Comparison of ENCODE assay signal across 10 mouse cellular contexts in the genomic region with DNA sequence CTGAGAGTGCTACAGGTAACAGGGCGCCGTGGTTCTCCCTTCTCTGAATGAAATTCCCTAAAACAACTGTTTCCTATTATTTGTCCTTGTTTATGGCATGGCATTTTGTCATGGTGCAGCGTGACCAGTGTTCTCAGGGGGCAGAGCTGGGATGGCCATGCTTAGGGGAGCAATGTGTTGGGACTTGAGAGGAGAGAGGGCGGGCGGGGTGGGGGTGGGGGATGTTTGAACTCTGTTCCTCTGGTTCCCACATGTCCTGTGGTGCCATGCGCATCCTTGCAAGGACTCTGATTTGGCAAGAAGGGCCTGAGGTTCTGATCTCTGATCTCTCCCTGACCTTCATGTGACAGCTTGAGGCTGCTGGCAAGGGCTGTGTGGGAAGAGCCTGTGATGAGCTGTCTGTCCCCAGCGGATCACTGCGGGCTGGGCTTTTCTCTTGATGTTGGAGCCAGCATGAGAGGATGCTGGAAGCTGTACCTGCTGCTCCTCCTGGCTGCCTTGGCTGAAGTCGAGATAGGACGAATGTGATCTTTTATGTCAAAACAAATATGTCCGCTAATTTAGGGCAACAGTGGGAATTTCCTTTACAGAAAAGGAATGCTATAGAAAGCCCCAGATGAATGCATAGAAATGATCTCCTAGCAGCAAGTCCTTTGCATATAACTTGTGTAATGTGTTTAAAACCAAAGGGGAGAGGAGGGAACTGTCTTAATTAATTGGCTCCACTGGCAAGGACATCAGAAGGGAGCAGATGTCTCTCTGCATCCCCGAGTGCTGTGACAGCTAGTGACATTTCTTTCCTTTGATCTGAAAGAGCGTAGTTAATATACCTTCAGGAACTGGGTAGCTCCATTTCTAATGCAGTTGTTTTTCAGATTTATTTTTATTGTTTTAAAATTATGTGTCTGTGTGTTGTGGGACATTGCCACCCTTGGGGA.
DNase-seq lines count a peak whose midpoint lies in the region; ATAC-seq and TF ChIP-seq lines count a peak whose summit lies in the region.
"Had no signal": no experiment of that assay in that cellular context is flagged by ENCODE, and none has a peak within 500 bp of the region (broad histone marks: within the 10 kb centered on the region; RNA-seq: fewer than 3 reads in every experiment).

No protein-coding gene starts in this region.

- TF ChIP-seq CTCF in brain, embryonic 14.5 days (IDR thresholded peaks at IDR 0.05; ENCODE audit: borderline replicate concordance, extremely low read depth, insufficient read depth, insufficient read length) = no peak
- no peak for TF ChIP-seq CTCF in layer of hippocampus, adult 2 months (conservative IDR thresholded peaks at IDR 0.05)
- no peak for TF ChIP-seq CTCF in liver, postnatal 0 days (IDR thresholded peaks at IDR 0.05; ENCODE audit: low read depth)

- TF ChIP-seq EP300 in liver, postnatal 0 days (IDR thresholded peaks at IDR 0.05; ENCODE audit: low read depth) = no peak

- H3K4me1 ChIP-seq in hindbrain, embryonic 11.5 days (replicated peaks; ENCODE audit: control insufficient read depth, insufficient read depth, low read length) = no peaks in the 10 kb centered on the region
- H3K4me1 ChIP-seq in midbrain, embryonic 11.5 days (ENCODE audit: control insufficient read depth, insufficient read depth, low read length) = peaks cover 4% of the 10 kb centered on the region; the same call in 1 of the 2 replicates
- no peaks in the 10 kb centered on the region for H3K4me1 ChIP-seq in liver, postnatal 0 days (ENCODE audit: insufficient read depth)
- H3K4me1 ChIP-seq: limb, embryonic 15.5 days had no signal

- peak; percentile 57 for ATAC-seq in hindbrain, embryonic 11.5 days (ENCODE audit: low FRiP score)
- ATAC-seq in midbrain, embryonic 11.5 days (ENCODE audit: low FRiP score) = peak; percentile 33
- ATAC-seq in liver, postnatal 0 days = no peak
- no peak for ATAC-seq in frontal cortex, adult (ENCODE audit: low TSS enrichment)

- H3K27ac ChIP-seq in hindbrain, embryonic 11.5 days (ENCODE audit: low read depth, low read length) = no peak overlapping the region
- H3K27ac ChIP-seq in midbrain, embryonic 11.5 days (ENCODE audit: low read depth, low read length) = no peak overlapping the region
- H3K27ac ChIP-seq in layer of hippocampus, adult 2 months = no peak overlapping the region
- H3K27ac ChIP-seq in liver, postnatal 0 days (ENCODE audit: low read depth) = no peak overlapping the region
- H3K27ac ChIP-seq: embryonic facial prominence, embryonic 13.5 days; limb, embryonic 15.5 days had no signal

- H3K4me2 ChIP-seq in hindbrain, embryonic 11.5 days (replicated peaks; ENCODE audit: low read depth, low read length) = no peak overlapping the region
- H3K4me2 ChIP-seq in midbrain, embryonic 11.5 days = no peak overlapping the region
- no peak overlapping the region for H3K4me2 ChIP-seq in liver, postnatal 0 days (ENCODE audit: low read depth, low read length)
- H3K4me2 ChIP-seq: embryonic facial prominence, embryonic 13.5 days; limb, embryonic 15.5 days had no signal

- peak; percentile 84 for DNase-seq in brain, embryonic 14.5 days (ENCODE audit: low read depth)
- DNase-seq in cerebellum, adult 18-20 months = peak; percentile 70 to 78
- DNase-seq in hindbrain, embryonic 11.5 days (ENCODE audit: low spot score) = no peak
- peak; percentile 87 for DNase-seq in midbrain, embryonic 11.5 days (ENCODE audit: low spot score, missing footprints)
- DNase-seq in layer of hippocampus, adult 2 months (ENCODE audit: low spot score in 2 of 2) = no peak
- DNase-seq in liver, postnatal 0 days = no peak
- DNase-seq: gastrocnemius, postnatal 10 days had no signal

- H3K36me3 ChIP-seq in hindbrain, embryonic 11.5 days (ENCODE audit: control insufficient read depth, insufficient read depth, low read length) = no peaks in the 10 kb centered on the region
- H3K36me3 ChIP-seq in midbrain, embryonic 11.5 days (ENCODE audit: control insufficient read depth, insufficient read depth, low read length) = no peaks in the 10 kb centered on the region
- H3K36me3 ChIP-seq in liver, postnatal 0 days (replicated peaks; ENCODE audit: insufficient read depth, low read length) = no peaks in the 10 kb centered on the region
- H3K36me3 ChIP-seq: embryonic facial prominence, embryonic 13.5 days; limb, embryonic 15.5 days had no signal

- H3K9ac ChIP-seq in hindbrain, embryonic 11.5 days (ENCODE audit: low read depth, low read length) = no peak overlapping the region
- no peak overlapping the region for H3K9ac ChIP-seq in midbrain, embryonic 11.5 days (ENCODE audit: low read length)
- H3K9ac ChIP-seq in liver, postnatal 0 days (replicated peaks) = no peak overlapping the region
- H3K9ac ChIP-seq: embryonic facial prominence, embryonic 13.5 days; limb, embryonic 15.5 days had no signal

- H3K27me3 ChIP-seq in hindbrain, embryonic 11.5 days (ENCODE audit: control insufficient read depth, insufficient read depth, low read length) = no peaks in the 10 kb centered on the region
- no peaks in the 10 kb centered on the region for H3K27me3 ChIP-seq in midbrain, embryonic 11.5 days (ENCODE audit: control insufficient read depth, insufficient read depth, low read length)
- no peaks in the 10 kb centered on the region for H3K27me3 ChIP-seq in liver, postnatal 0 days (ENCODE audit: insufficient read depth, low read length)
- H3K27me3 ChIP-seq: embryonic facial prominence, embryonic 13.5 days; limb, embryonic 15.5 days had no signal

- no peaks in the 10 kb centered on the region for H3K9me3 ChIP-seq in hindbrain, embryonic 11.5 days (ENCODE audit: control insufficient read depth, low read length)
- H3K9me3 ChIP-seq in midbrain, embryonic 11.5 days (ENCODE audit: control insufficient read depth, low read length) = peaks cover 6% of the 10 kb centered on the region; the same call in 1 of the 2 replicates
- H3K9me3 ChIP-seq in liver, postnatal 0 days (ENCODE audit: low read length) = peaks cover 5% of the 10 kb centered on the region; the same call in 1 of the 2 replicates
- H3K9me3 ChIP-seq: limb, embryonic 15.5 days had no signal

- TF ChIP-seq POLR2A in brain, embryonic 14.5 days (IDR thresholded peaks at IDR 0.05; ENCODE audit: borderline replicate concordance, extremely low read depth, insufficient read depth, insufficient read length, poor library complexity, severe bottlenecking) = no peak

- WGBS in hindbrain, embryonic 11.5 days = 73% methylated on average over 13 of the region's 13 CpGs
- 72% methylated on average over 13 of the region's 13 CpGs for WGBS in midbrain, embryonic 11.5 days
- WGBS in liver, postnatal 0 days (ENCODE audit: insufficient replicate concordance) = 76% methylated on average over 13 of the region's 13 CpGs

- no peak overlapping the region for H3K4me3 ChIP-seq in hindbrain, embryonic 11.5 days (ENCODE audit: low read depth, low read length)
- no peak overlapping the region for H3K4me3 ChIP-seq in midbrain, embryonic 11.5 days (ENCODE audit: low read depth, low read length)
- no peak overlapping the region for H3K4me3 ChIP-seq in layer of hippocampus, adult 2 months
- no peak overlapping the region for H3K4me3 ChIP-seq in liver, postnatal 0 days (ENCODE audit: low read depth, low read length)
- H3K4me3 ChIP-seq: embryonic facial prominence, embryonic 13.5 days; limb, embryonic 15.5 days had no signal

Comparison
In these comparisons a context has a peak if more than half of its experiments do, and no peak if none do; other contexts are left out.
1. DNase-seq: peak in brain, embryonic 14.5 days (single experiment), cerebellum, adult 18-20 months (2 of 2) and midbrain, embryonic 11.5 days (single experiment); none in hindbrain, embryonic 11.5 days (single experiment), layer of hippocampus, adult 2 months (0 of 2) and liver, postnatal 0 days (single experiment).
2. ATAC-seq: peak in hindbrain, embryonic 11.5 days (single experiment) and midbrain, embryonic 11.5 days (single experiment); none in liver, postnatal 0 days (single experiment) and frontal cortex, adult (single experiment).